Mouse (Mus musculus) liver, embryonic 14.5 days (tissue): ENCODE measurements around the gene Baiap2l1.

Experiments
- CTCF ChIP-seq: IDR thresholded peaks from 2 replicates; pipeline ENCODE4 v1.5.1; 2016; ENCODE audit warnings: antibody characterized with exemption, low read depth, control low read depth
- EP300 ChIP-seq: IDR thresholded peaks from 2 replicates; pipeline ENCODE4 v1.6.1; 2016; ENCODE audit warnings: antibody characterized with exemption, low read depth

GRCm38 (mm10) chr5:144317426-144317825, 40.5 kb downstream of the Baiap2l1 start:
- TF ChIP-seq CTCF (no peak), EP300 (no peak)
